Mouse (Mus musculus) heart, embryonic 13.5 days (tissue): ENCODE measurements at regions not wholly inside any gene's neighbourhood (a gene's known extent, or its start where the extent isn't known, plus 50 kb on each side); places are given as distances from the start of the nearest gene placed in this dataset.

ENCODE experiments used
- ATAC-seq: fragments of 200-750 bp; cut with Nextera tagmentation; 2 replicates; pipeline ENCODE4 v1.8.0; 2017; ENCODE audit warnings: moderate TSS enrichment; ENCODE audit not compliant: insufficient number of reproducible peaks, low FRiP score, low TSS enrichment; ENCODE audit errors: extremely low read depth
- H3K27ac ChIP-seq: fragments of 300-500 bp; sonication (generic); replicated peaks from 2 replicates; pipeline ENCODE4 v1.5.1; 2015; ENCODE audit warnings: moderate library complexity, mild to moderate bottlenecking, inconsistent platforms
- H3K27me3 ChIP-seq: fragments of 300-500 bp; sonication (generic); replicated peaks from 2 replicates; pipeline ENCODE4 v1.6.1; 2015; ENCODE audit warnings: mild to moderate bottlenecking, inconsistent platforms
- H3K36me3 ChIP-seq: fragments of 300-500 bp; sonication (generic); 2 replicates; pipeline ENCODE4 v1.6.1; 2015; ENCODE audit warnings: mild to moderate bottlenecking, inconsistent platforms
- H3K4me1 ChIP-seq: fragments of 300-500 bp; sonication (generic); 2 replicates; pipeline ENCODE4 v1.6.1; 2015; ENCODE audit warnings: inconsistent platforms
- H3K4me2 ChIP-seq: fragments of 300-500 bp; sonication (generic); 2 replicates; pipeline ENCODE4 v1.6.1; 2015; ENCODE audit warnings: inconsistent platforms, mild to moderate bottlenecking, moderate library complexity
- H3K4me3 ChIP-seq: fragments of 300-500 bp; sonication (generic); 2 replicates; pipeline ENCODE4 v1.5.1; 2015; ENCODE audit warnings: moderate library complexity, mild to moderate bottlenecking, inconsistent platforms
- H3K9ac ChIP-seq: fragments of 300-500 bp; sonication (generic); 2 replicates; pipeline ENCODE4 v1.6.1; 2015; ENCODE audit warnings: inconsistent platforms, mild to moderate bottlenecking, moderate library complexity
- H3K9me3 ChIP-seq: fragments of 300-500 bp; sonication (generic); 2 replicates; pipeline ENCODE4 v1.6.1; 2016; ENCODE audit warnings: inconsistent platforms
- WGBS: fragments of 180-500 bp; shearing (Covaris S2); methylation state at CpG from one replicate; pipeline ENCODE4 v1.1.7; 2015; ENCODE audit warnings: mixed read lengths; 5-methylcytosine and 5-hydroxymethylcytosine counted together

- Histone ChIP-seq H3K27ac (no peak overlapping the region), H3K9ac (no peak overlapping the region), H3K4me2 (no peak overlapping the region), H3K4me3 (no peak overlapping the region), H3K4me1 (peaks cover 17% of the 10 kb centered on the region), H3K9me3 (no peaks in the 10 kb centered on the region), H3K36me3 (no peaks in the 10 kb centered on the region), H3K27me3 (no peaks in the 10 kb centered on the region)
- 55% methylated on average over 3 of the region's 3 CpGs for WGBS
- ATAC-seq: no peak
Observed at GRCm38 (mm10) chr1:76244721-76245120, 698.7 kb downstream of the Slc4a3 start.

DNA sequence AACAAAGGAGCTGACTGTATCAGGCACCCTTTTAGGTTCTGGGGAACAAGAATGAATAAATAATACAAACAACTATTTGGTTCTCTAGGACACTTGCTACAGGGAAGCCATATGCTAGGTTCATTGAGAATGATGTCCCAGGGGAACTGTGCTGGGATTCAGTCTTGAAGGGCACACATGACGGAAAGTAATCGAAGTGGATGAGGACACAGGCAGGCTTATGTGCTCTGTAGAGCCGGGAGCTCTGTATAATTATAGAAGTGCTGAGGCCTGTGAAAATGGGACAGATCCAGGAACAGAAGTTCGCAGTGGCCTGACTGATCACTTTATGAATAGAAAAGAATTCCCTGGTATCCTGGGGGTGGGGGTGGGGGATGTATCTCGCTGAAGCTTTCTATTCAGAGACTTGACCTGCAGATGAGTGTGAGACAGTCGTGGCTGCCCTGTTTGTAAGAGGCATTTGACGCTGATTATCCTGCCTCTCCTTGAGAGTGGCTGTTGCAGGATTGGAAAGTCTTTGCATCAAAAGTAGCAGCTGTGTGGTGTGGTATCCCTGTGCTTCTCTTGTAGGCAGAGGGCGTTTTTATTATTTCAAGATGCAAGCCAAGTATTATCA, 700.2 kb downstream of the Slc4a3 start:
- 31% methylated on average over 8 of the region's 8 CpGs for WGBS

GRCm38 (mm10) chr1:76247126-76247525, 701.1 kb downstream of the Slc4a3 start:
- H3K4me3 ChIP-seq: no peak overlapping the region
- no peaks in the 10 kb centered on the region for H3K27me3 ChIP-seq
- H3K9me3 ChIP-seq: no peaks in the 10 kb centered on the region
- no peak overlapping the region for H3K27ac ChIP-seq
- no peak overlapping the region; the same call in 1 of the 2 replicates for H3K9ac ChIP-seq
- no peaks in the 10 kb centered on the region for H3K36me3 ChIP-seq
- H3K4me1 ChIP-seq: peaks cover 17% of the 10 kb centered on the region
- no peak for ATAC-seq
- H3K4me2 ChIP-seq: no peak overlapping the region
- WGBS: 75% methylated on average over 8 of the region's 8 CpGs

More for the DNA sequence above, 700.2 kb downstream of the Slc4a3 start:
- no peaks in the 10 kb centered on the region for H3K9me3 ChIP-seq
- ATAC-seq: no peak
- peak overlapping the region; percentile 12; the same call in 1 of the 2 replicates for H3K4me2 ChIP-seq
- H3K36me3 ChIP-seq: no peaks in the 10 kb centered on the region
- no peaks in the 10 kb centered on the region for H3K27me3 ChIP-seq
- H3K9ac ChIP-seq: no peak overlapping the region
- no peak overlapping the region for H3K4me3 ChIP-seq
- peaks cover 17% of the 10 kb centered on the region for H3K4me1 ChIP-seq
- 0 out of 2 replicates have a peak overlapping the region, but pooled peaks have one; percentile 5 for H3K27ac ChIP-seq

- Histone ChIP-seq H3K9me3 (no peaks in the 10 kb centered on the region), H3K4me3 (no peak overlapping the region), H3K36me3 (no peaks in the 10 kb centered on the region), H3K27ac (no peak overlapping the region), H3K9ac (no peak overlapping the region), H3K4me1 (no peaks in the 10 kb centered on the region), H3K27me3 (no peaks in the 10 kb centered on the region), H3K4me2 (no peak overlapping the region)
- ATAC-seq: no peak
- 56% methylated on average over 4 of the region's 4 CpGs for WGBS
Observed at GRCm38 (mm10) chr1:76258217-76258616, 712.2 kb downstream of the Slc4a3 start.

DNA sequence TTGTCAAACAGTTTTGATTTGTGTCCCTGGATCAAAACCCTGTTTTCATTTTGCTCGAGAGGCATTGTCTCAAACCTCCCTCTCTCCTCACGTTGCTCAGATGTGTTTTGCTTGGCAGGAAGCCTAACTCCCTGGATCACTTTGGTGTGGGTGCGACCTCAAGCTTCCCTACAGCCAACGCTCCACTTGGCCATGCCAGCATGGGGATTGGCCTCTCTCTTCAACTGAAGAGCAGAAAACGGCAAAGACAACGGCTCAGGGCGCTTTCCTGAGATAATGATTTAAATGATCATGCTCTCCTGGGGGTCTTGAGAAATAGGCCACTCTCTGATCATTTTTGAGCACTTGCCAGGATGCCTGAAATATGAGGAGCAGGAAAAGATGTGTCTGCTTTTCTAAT, 730.1 kb downstream of the Slc4a3 start:
- Histone ChIP-seq H3K9me3 (no peaks in the 10 kb centered on the region), H3K4me1 (0 out of 2 replicates have a peak, but pooled peaks cover 5% of the 10 kb centered on the region), H3K27ac (no peak overlapping the region), H3K27me3 (no peaks in the 10 kb centered on the region), H3K4me2 (peak overlapping the region; percentile 14), H3K4me3 (no peak overlapping the region), H3K9ac (no peak overlapping the region), H3K36me3 (no peaks in the 10 kb centered on the region)
- no peak for ATAC-seq
- 26% methylated on average over 7 of the region's 7 CpGs for WGBS

DNA sequence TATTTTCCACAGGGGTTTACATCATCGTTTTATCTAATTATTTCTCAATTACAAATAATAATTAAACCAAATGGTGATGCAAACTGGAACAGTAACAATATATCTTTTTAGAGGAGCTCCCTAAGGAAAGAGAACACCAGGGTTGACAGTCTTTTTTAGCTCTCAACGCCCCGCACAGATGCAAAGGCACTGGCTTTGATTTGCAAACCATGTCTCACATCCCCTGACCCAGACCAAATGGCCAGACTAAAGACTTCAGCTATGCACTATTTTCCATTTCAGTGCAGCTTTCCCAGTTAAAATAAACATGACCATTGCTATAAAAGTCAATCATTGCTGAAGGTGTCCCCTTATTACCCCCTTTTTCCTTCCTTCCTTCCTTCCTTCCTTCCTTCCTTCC, 730.6 kb downstream of the Slc4a3 start:
- Histone ChIP-seq H3K4me1 (0 out of 2 replicates have a peak, but pooled peaks cover 5% of the 10 kb centered on the region), H3K9ac (no peak overlapping the region), H3K4me2 (no peak overlapping the region), H3K9me3 (no peaks in the 10 kb centered on the region), H3K36me3 (no peaks in the 10 kb centered on the region), H3K27ac (no peak overlapping the region), H3K27me3 (no peaks in the 10 kb centered on the region), H3K4me3 (no peak overlapping the region)
- no peak for ATAC-seq
- 56% methylated on average over 3 of the region's 3 CpGs for WGBS

- Histone ChIP-seq H3K27me3 (no peaks in the 10 kb centered on the region), H3K4me3 (no peak overlapping the region), H3K36me3 (no peaks in the 10 kb centered on the region), H3K9me3 (no peaks in the 10 kb centered on the region), H3K27ac (no peak overlapping the region), H3K4me1 (peaks cover 6% of the 10 kb centered on the region), H3K4me2 (no peak overlapping the region), H3K9ac (no peak overlapping the region)
- 21% methylated on average over 3 of the region's 3 CpGs for WGBS
- ATAC-seq: no peak
Observed at GRCm38 (mm10) chr1:76283322-76283721, 737.3 kb downstream of the Slc4a3 start.

GRCm38 (mm10) chr1:76322943-76323559, 777.0 kb downstream of the Slc4a3 start:
- Histone ChIP-seq H3K4me3 (no peak overlapping the region), H3K27me3 (no peaks in the 10 kb centered on the region), H3K4me2 (no peak overlapping the region), H3K27ac (no peak overlapping the region), H3K9ac (no peak overlapping the region), H3K4me1 (no peaks in the 10 kb centered on the region), H3K9me3 (no peaks in the 10 kb centered on the region), H3K36me3 (no peaks in the 10 kb centered on the region)
- ATAC-seq: no peak
- WGBS: 65% methylated on average over 4 of the region's 4 CpGs

- Histone ChIP-seq H3K27me3 (no peaks in the 10 kb centered on the region), H3K9ac (no peak overlapping the region), H3K9me3 (no peaks in the 10 kb centered on the region), H3K36me3 (no peaks in the 10 kb centered on the region), H3K4me1 (no peaks in the 10 kb centered on the region), H3K4me3 (no peak overlapping the region), H3K27ac (no peak overlapping the region), H3K4me2 (no peak overlapping the region)
- 69% methylated on average over 4 of the region's 4 CpGs for WGBS
- ATAC-seq: no peak
Observed at GRCm38 (mm10) chr1:76323592-76323991, 777.5 kb downstream of the Slc4a3 start.

- Histone ChIP-seq H3K36me3 (no peaks in the 10 kb centered on the region), H3K9ac (no peak overlapping the region), H3K27me3 (no peaks in the 10 kb centered on the region), H3K4me2 (no peak overlapping the region), H3K4me1 (no peaks in the 10 kb centered on the region), H3K27ac (no peak overlapping the region), H3K9me3 (no peaks in the 10 kb centered on the region), H3K4me3 (no peak overlapping the region)
- ATAC-seq: no peak
Observed at GRCm38 (mm10) chr1:76336011-76336410, 789.9 kb downstream of the Slc4a3 start.

GRCm38 (mm10) chr1:76362106-76362505, 816.0 kb downstream of the Slc4a3 start:
- WGBS: 83% methylated on average over 8 of the region's 8 CpGs
- no peaks in the 10 kb centered on the region for H3K27me3 ChIP-seq
- H3K9me3 ChIP-seq: no peaks in the 10 kb centered on the region
- no peaks in the 10 kb centered on the region for H3K36me3 ChIP-seq
- no peaks in the 10 kb centered on the region for H3K4me1 ChIP-seq
- H3K4me3 ChIP-seq: no peak overlapping the region
- no peak for ATAC-seq
- no peak overlapping the region for H3K4me2 ChIP-seq
- no peak overlapping the region for H3K27ac ChIP-seq
- H3K9ac ChIP-seq: no peak overlapping the region

DNA sequence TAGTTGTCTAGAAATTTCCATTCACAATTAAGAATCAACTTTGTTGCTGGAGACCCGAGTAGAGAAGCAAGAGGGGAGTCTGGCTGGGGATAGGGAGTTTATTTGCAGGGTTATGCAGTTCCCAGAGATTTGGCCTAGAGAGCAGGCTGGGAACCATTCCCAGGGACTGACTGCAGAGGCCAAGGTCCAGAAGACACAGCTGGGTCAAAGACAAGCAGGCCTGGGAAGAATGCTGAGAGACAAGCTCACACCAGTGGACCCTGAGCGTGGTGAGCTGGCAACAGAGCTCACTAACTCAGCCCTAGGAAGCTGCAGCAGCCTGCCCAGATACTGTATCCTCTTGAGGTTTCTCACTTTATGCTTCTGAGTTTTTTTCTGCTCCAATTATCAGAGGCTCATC, 827.9 kb downstream of the Slc4a3 start:
- Histone ChIP-seq H3K4me2 (no peak overlapping the region), H3K36me3 (no peaks in the 10 kb centered on the region), H3K9ac (no peak overlapping the region), H3K4me1 (no peaks in the 10 kb centered on the region), H3K27ac (no peak overlapping the region), H3K9me3 (no peaks in the 10 kb centered on the region), H3K27me3 (no peaks in the 10 kb centered on the region), H3K4me3 (no peak overlapping the region)
- no peak for ATAC-seq
- WGBS: 63% methylated on average over 2 of the region's 2 CpGs
